Mouse (Mus musculus) urinary bladder, postnatal 25 days (tissue): Measurements from ENCODE around the gene Gapdh.
A peak's percentile ranks its signal among the peaks of the same experiment; 100 is the strongest.

Experiments
- DNase-seq: peaks from one replicate; pipeline ENCODE4 v3.0.0; 2022; ENCODE audit warnings: low spot score

Gapdh gene

GRCm38 (mm10) chr6:125148926-125149568 is 17.2 kb downstream of the Gapdh start:
- DNase-seq, result no peak

GRCm38 (mm10) chr6:125148251-125148925 is 17.9 kb downstream of the Gapdh start:
- no peak for DNase-seq

DNA sequence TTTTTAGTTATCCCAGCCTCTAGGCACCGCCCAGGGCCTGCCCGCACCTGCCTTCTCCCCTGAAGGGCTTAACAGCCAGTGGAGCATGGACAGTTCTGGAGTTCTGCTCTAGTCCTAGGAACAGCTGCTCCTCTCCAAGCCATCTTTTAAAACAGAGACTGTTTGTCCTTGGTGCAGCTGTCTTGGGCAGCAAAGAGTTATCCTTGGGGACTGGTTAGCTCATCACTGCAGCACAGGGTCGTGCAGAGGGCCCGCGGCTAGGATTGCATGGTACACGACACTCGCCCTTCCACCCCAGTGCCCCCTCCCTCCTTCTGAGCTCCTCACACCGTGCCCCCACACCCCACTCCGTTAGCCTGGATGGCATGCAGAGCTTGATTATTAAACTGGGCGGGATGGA is 18.9 kb downstream of the Gapdh start:
- DNase-seq, result no peak

GRCm38 (mm10) chr6:125146797-125147196 is 19.5 kb downstream of the Gapdh start:
- no peak for DNase-seq

- no peak for DNase-seq
Measured at GRCm38 (mm10) chr6:125146148-125146547, 20.1 kb downstream of the Gapdh start.

DNA sequence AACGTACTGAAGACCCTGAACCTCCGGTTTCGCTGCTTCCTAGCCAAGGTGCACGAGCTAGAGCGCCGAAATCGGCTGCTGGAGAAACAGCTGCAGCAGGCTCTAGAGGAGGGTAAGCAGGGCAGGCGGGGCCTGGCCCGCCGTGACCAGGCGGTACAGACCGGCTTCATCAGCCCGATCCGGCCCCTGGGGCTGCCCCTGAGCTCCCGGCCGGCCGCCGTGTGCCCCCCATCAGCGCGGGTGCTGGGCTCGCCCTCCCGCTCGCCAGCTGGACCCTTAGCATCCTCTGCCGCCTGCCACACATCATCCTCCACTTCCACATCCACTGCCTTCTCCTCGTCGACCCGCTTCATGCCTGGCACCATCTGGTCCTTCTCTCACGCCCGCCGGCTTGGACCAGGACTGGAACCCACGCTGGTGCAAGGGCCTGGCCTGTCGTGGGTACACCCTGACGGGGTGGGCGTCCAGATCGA is 20.8 kb downstream of the Gapdh start:
- DNase-seq, result no peak

- DNase-seq, result peak; percentile 70
Measured at GRCm38 (mm10) chr6:125145001-125145400, 21.3 kb downstream of the Gapdh start, which contains the start of gene Iffo1. Gene Iffo1, plus strand, starts transcription at chr6:125145241.

- no peak for DNase-seq
Measured at GRCm38 (mm10) chr6:125143904-125144303, 22.4 kb downstream of the Gapdh start.

GRCm38 (mm10) chr6:125143128-125143527 is 23.1 kb downstream of the Gapdh start:
- DNase-seq, result no peak

- DNase-seq, result no peak
Measured at GRCm38 (mm10) chr6:125142436-125142835, 23.8 kb downstream of the Gapdh start.

DNA sequence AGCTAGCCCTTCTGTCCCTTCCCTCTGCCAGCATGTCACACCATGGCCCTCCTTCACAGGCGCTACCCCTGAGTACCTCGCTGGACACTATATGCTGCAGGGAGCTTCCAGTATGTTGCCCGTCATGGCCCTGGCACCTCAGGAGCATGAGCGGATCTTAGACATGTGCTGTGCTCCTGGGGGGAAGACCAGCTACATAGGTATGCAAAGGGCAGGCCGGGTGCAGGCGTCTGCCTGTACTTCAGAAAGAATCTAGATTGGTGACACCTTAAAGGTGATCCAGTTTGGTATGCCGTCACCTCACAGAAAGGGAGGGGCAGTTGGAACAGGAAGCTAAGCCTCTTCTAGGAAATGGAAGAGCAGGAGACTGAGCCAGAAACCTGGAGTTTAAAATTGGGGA is 26.5 kb downstream of the Gapdh start:
- no peak for DNase-seq

GRCm38 (mm10) chr6:125137002-125137671 is 29.1 kb downstream of the Gapdh start:
- DNase-seq, result no peak

DNA sequence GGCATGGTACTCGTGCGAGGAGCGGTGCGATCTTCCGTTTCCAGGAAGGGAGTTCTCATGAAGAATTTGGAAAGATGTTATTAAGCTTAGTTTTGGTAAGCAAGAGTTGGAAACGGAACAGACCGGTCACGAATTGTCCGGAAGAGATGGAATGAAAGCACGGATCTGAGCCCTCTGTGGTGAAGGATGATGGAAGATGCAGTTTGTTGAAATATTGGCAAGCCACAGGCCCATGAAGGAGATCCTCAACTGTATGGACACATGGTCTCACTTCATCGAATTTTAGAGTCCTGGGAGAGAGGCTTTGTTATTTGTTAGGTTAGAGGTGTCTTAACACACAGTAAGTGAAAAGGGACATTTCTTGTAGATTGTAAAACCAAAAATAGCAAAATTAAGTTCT is 33.8 kb downstream of the Gapdh start:
- no peak for DNase-seq

DNA sequence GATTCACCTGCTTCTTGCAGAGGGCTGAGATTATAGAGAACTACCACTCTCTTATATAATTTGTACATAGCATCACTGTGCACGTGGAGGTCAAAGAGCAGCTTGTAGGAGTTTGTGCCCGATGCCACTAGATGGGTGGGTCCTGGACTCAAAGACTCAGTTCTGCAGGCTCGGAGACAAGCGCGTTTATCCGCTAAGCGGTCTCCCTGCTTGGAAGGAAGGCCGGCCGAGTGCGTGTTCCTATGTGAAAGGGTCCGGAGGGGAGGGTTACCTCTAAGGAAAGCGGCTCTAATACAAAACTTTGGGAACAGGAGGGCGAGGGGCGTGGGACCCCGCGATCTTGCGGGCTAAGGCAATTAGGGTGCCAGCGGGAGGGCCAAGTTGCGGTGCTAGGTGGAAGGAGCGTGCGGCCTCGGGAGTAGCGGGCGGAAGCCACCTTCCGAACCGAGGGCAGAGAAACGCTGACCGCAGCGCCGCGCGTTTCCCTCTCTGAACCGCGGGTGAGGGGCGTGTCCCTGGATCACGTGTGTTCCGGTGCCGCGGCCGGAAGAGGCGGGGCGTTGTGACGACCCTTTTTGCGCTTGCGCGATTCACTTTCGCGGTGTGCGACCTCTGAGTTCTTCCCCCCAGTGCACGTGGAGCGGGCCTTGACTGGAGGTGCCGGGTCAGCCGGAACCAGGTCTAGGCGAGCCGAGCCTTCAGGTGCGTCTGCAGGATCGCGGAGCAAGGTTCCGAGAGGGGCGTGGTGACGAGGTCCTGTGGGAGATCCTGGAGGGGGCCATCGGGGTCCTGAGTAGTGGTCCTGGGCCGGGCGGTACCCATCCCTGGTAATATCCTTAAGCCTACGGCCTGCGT is 34.7 kb downstream of the Gapdh start, which contains the start of gene Nop2:
TSS of gene Nop2 (plus strand) at position 608 of the 855 bp plus-strand sequence.
- DNase-seq, result peak; percentile 88

DNA sequence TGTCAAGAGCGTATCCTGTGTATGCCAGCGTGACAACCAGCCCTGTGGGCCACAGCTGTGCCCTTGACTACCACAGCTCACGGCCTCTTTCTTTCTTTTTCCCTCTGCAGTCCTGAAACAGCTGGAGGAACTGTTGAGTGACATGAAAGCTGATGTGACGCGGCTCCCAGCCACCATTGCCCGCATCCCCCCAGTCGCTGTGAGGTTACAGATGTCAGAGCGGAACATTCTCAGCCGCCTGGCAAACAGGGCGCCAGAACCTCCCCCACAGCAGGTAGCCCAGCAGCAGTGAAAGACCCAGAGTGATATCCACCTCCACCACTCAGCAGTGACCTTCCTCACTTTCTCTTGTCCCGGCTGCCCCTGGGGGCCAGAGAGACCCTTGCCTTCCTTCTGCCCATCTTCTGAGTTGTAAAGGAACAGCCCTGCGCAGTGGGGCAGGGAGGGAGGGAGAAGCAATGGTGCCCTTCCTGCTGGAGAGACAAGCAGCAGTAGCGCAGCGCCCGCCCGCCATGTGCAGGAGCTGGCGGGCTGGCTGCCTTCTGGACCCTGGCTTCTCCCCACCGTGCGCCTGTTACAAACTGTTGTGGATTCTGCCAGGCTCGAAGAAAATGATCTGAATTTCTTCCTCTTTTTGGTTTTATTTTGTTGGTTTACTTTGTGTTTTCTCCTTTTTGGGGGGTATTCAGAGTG is 36.4 kb downstream of the Gapdh start:
- no peak for DNase-seq

DNA sequence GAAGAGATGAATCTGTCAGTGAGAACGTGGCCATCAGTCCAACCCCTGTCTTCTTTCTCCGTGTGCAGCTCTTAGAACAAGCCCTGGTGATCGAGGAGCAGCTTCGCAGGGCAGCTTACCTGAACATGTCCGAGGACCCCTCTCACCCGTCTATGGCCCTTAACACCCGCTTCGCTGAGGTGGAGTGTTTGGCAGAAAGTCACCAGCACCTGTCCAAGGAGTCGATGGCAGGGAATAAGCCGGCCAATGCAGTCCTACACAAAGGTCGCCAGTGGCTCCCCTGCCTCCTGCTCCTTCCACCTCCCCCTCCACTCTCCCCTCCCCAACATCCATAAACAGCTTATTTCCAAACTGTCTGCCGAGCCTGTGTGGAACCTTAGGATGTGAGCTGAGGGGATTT is 37.5 kb downstream of the Gapdh start:
- DNase-seq, result no peak

GRCm38 (mm10) chr6:125119387-125119786 is 46.9 kb downstream of the Gapdh start:
- no peak for DNase-seq

GRCm38 (mm10) chr6:125112553-125112952 is 53.7 kb downstream of the Gapdh start:
- DNase-seq, result no peak
